Mouse (Mus musculus) heart, adult 2 months (tissue): Measurements from ENCODE around the gene Timm9. TPM values are rescaled to one million over a fixed set of nuclear protein-coding genes. Genes with fewer than 3 reads are reported as not detected.

Experiments used
- DNase-seq, 2 experiments: peaks; one replicate each; pipeline ENCODE4 v3.0.0; 2021
- H3K27ac ChIP-seq: fragments of 200-600 bp; 2 replicates; pipeline ENCODE4 v1.8.1; 2022
- H3K27me3 ChIP-seq: fragments of 200-500 bp; 2 replicates; pipeline ENCODE4 v1.6.1; 2012; ENCODE audit warnings: mild to moderate bottlenecking, low read length, inconsistent platforms, mixed read lengths; ENCODE audit not compliant: control insufficient read depth, insufficient read depth
- H3K36me3 ChIP-seq: fragments of 200-500 bp; 2 replicates; pipeline ENCODE4 v1.6.1; 2012; ENCODE audit warnings: low read length, inconsistent platforms; ENCODE audit not compliant: control insufficient read depth, insufficient read depth
- H3K4me1 ChIP-seq: fragments of 200-500 bp; 2 replicates; pipeline ENCODE4 v1.6.1; 2011; ENCODE audit warnings: low read length; ENCODE audit not compliant: control insufficient read depth, insufficient read depth
- H3K4me3 ChIP-seq: fragments of 200-600 bp; 2 replicates; pipeline ENCODE4 v1.8.1; 2022
- H3K79me2 ChIP-seq: fragments of 200-500 bp; replicated peaks from 2 replicates; pipeline ENCODE4 v1.6.1; 2012; ENCODE audit warnings: mild to moderate bottlenecking, inconsistent platforms, low read length, moderate library complexity, mixed read lengths; ENCODE audit not compliant: control insufficient read depth, insufficient read depth
- H3K9ac ChIP-seq: fragments of 200-500 bp; 2 replicates; pipeline ENCODE4 v1.6.1; 2012; ENCODE audit warnings: low read depth, mild to moderate bottlenecking, control low read depth, inconsistent platforms, low read length, mixed read lengths
- CTCF ChIP-seq: fragments of 200-600 bp; IDR thresholded peaks from 2 replicates; pipeline ENCODE4 v1.8.1; 2022; ENCODE audit warnings: antibody characterized with exemption, mild to moderate bottlenecking, moderate library complexity
- EP300 ChIP-seq: fragments of 200-500 bp; IDR thresholded peaks from 2 replicates; pipeline ENCODE4 v1.6.1; 2011; ENCODE audit warnings: low read depth, low read length, control low read depth; ENCODE audit not compliant: insufficient read depth
- POLR2A ChIP-seq: fragments of 200-500 bp; IDR thresholded peaks from 2 replicates; pipeline ENCODE4 v1.6.1; 2011; ENCODE audit warnings: mild to moderate bottlenecking, low read depth, low read length, control low read depth; ENCODE audit not compliant: insufficient read depth
- WGBS: fragments of 180-500 bp; shearing (Covaris S2); methylation state at CpG from one replicate; pipeline ENCODE4 v1.1.7; 2018; 5-methylcytosine and 5-hydroxymethylcytosine counted together
- intact Hi-C: fragments of 180-260 bp; cut with DNase I; formaldehyde crosslinking; loops from one replicate; pipeline ENCODE4 v1.15.1; 2025
- polyA plus RNA-seq: library from polyadenylated mRNA; depleted of rRNA; stranded (reverse); fragments of >200 nt; gene quantifications from 2 replicates; pipeline ENCODE4 v1.2.3, GENCODE M21; 2012; rRNA removed
- total RNA-seq, 2 experiments: library from RNA; stranded (reverse); gene quantifications; 2 replicates each; pipeline ENCODE4 v1.2.3; 2021

Gene Timm9
- total and polyA plus RNA-seq, 3 experiments: 12.1 to 32.3 (median 27.4) TPM

DNA sequence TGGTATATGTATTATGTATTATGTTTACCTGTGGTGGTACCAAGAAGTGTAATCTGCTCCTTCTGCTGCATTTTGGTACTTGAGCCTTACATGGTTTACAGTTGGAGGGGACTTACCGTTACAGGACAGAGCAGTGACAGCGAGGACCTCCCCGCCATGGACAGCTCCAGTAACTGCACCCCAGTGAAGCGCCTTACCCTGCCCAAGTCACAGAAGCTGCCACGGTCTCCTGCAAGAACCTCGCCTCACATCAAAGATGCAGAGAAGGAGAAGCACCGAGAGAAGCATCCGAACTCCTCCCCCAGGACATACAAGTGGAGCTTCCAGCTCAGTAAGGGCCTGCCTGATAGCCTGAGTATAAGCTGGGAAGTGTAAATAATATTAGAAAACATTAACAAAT, 50.2 kb downstream of the Timm9 start:
- Histone ChIP-seq H3K27ac (no peak overlapping the region), H3K4me1 (no peaks in the 10 kb centered on the region), H3K27me3 (no peaks in the 10 kb centered on the region), H3K79me2 (no peaks in the 10 kb centered on the region), H3K36me3 (no peaks in the 10 kb centered on the region), H3K9ac (no peak overlapping the region), H3K4me3 (no peak overlapping the region)
- TF ChIP-seq CTCF: no peak
- no peak for TF ChIP-seq EP300
- TF ChIP-seq POLR2A: no peak
- intact Hi-C loops: no loop called here
- DNase-seq: no peak
- 92% methylated on average over 8 of the region's 8 CpGs for WGBS

Other genes starting within 250 kb of the Timm9 start
- 100 to 1,000 TPM; 111 to 134 TPM for gene Actr10, start 198.8 kb downstream of the Timm9 start, total RNA-seq
- gene Actr10, start 198.8 kb downstream of the Timm9 start, polyA plus RNA-seq: 30.0 and 66.9 TPM in 2 replicates
- gene Psma3, start 162.1 kb downstream of the Timm9 start, total RNA-seq: 100 to 1,000 TPM; 174 to 186 TPM
- gene Psma3, start 162.1 kb downstream of the Timm9 start, polyA plus RNA-seq: 27.6 and 54.1 TPM in 2 replicates
- gene Arid4a, start 120.7 kb downstream of the Timm9 start, total RNA-seq: 10 to 100 TPM; 14.1 to 15.3 TPM
- 2.5 and 4.0 TPM in 2 replicates for gene Arid4a, start 120.7 kb downstream of the Timm9 start, polyA plus RNA-seq
- gene Tomm20l, start 25.3 kb downstream of the Timm9 start, total RNA-seq: under 1 TPM in 1 of 2 experiments, not detected in 1; 0.81 TPM
- not detected in 2 replicates for gene Tomm20l, start 25.3 kb downstream of the Timm9 start, polyA plus RNA-seq
- gene 2700049A03Rik, start 164 bp upstream of the Timm9 start, total RNA-seq: 1 to 10 TPM; 3.0 to 3.4 TPM
- 1.3 and 2.2 TPM in 2 replicates for gene 2700049A03Rik, start 164 bp upstream of the Timm9 start, polyA plus RNA-seq
- 1 to 10 TPM; 2.5 to 3.8 TPM for gene Dact1, start 173.2 kb upstream of the Timm9 start, total RNA-seq
- 3.8 and 5.3 TPM in 2 replicates for gene Dact1, start 173.2 kb upstream of the Timm9 start, polyA plus RNA-seq